ENCODE assay signal across 16 mouse cellular contexts in the genomic region with DNA sequence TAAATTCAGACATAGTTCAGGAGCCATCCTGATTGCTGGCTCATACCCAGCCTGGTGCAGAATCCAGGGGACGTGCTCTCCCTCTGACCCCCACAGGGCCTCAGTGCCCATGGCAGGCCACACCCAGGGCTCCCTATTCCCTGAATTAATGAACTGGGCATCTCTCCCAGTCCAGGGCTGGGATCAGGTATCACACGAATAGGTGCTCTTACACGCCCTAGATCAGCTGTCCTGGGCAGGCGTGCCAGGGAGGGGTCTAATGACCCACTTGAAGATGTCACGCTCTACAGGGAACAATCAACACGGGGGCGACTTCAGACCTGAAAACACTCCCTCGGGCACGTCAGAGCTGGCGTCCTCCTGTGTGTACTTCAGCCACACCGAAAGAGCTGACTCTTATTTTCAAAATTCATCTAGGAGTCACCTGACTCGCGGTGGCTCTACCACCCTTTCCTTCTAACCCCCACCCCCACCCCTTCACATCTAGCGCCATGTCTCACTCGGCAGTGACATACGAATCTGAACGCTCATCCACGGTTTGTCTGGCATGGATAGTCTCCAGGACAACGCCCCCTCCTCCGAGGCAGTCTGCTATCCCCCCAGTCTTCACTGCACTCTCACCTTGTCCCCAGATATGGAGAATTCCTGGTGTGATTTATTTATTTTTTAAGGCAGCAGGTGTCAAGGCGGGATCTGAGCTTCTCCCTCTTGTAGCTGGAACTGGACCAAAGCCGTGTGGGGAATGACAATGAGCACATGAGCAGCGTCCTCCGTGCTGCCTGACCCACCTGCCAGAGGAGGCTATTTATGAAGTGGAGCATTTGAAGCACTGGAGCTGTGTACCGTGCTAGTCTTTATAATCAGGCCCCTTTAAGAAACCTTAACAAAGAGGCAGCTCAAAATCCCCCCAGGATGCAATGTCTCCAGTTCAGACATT.
A peak's percentile ranks its signal among the peaks of the same experiment; 100 is the strongest.
DNase-seq lines count a peak whose midpoint lies in the region; ATAC-seq and TF ChIP-seq lines count a peak whose summit lies in the region.
"Had no signal": no experiment of that assay in that cellular context is flagged by ENCODE, and none has a peak within 500 bp of the region (broad histone marks: within the 10 kb centered on the region; RNA-seq: fewer than 3 reads in every experiment).

No protein-coding gene starts in this region.

- ATAC-seq in heart, embryonic 16.5 days (replicated peaks; ENCODE audit: extremely low read depth, insufficient read depth, low FRiP score) = peak; percentile 49; the same call in 1 of the 2 replicates
- ATAC-seq: forebrain, postnatal 0 days; hindbrain, embryonic 16.5 days; midbrain, embryonic 13.5 days had no signal

- no peaks in the 10 kb centered on the region for H3K27me3 ChIP-seq in heart, embryonic 16.5 days (ENCODE audit: control insufficient read depth, insufficient read depth, low read length)
- H3K27me3 ChIP-seq in heart, adult 2 months (ENCODE audit: control insufficient read depth, insufficient read depth, low read length) = no peaks in the 10 kb centered on the region
- peaks cover 39% of the 10 kb centered on the region for H3K27me3 ChIP-seq in hindbrain, embryonic 10.5 days (ENCODE audit: insufficient read depth, poor library complexity, severe bottlenecking)

- no peak overlapping the region for H3K27ac ChIP-seq in heart, embryonic 16.5 days (ENCODE audit: low read length)
- H3K27ac ChIP-seq in heart, adult 2 months = no peak overlapping the region
- H3K27ac ChIP-seq in hindbrain, embryonic 10.5 days = no peak overlapping the region
- H3K27ac ChIP-seq: embryonic facial prominence, embryonic 13.5 days; heart, embryonic 13.5 days; midbrain, embryonic 13.5 days had no signal

- peak overlapping the region; percentile 38 for H3K4me2 ChIP-seq in heart, embryonic 16.5 days (ENCODE audit: low read depth, low read length)
- H3K4me2 ChIP-seq: embryonic facial prominence, embryonic 13.5 days; heart, embryonic 13.5 days; midbrain, embryonic 13.5 days had no signal

- H3K9me3 ChIP-seq in heart, embryonic 16.5 days (replicated peaks; ENCODE audit: control insufficient read depth, low read length) = no peaks in the 10 kb centered on the region; the same call in 1 of the 2 replicates
- no peaks in the 10 kb centered on the region for H3K9me3 ChIP-seq in hindbrain, embryonic 10.5 days
- H3K9me3 ChIP-seq: embryonic facial prominence, embryonic 13.5 days; heart, embryonic 13.5 days; midbrain, embryonic 13.5 days had no signal

- DNase-seq in cerebellum, postnatal 10 days = peak; percentile 49 to 59
- no peak for DNase-seq in cerebellum, adult 9-10 months
- DNase-seq in heart, adult 2 months = no peak
- DNase-seq in kidney, adult 18-20 months = peak; percentile 17
- DNase-seq in kidney, postnatal 4 days = peak; percentile 32 to 55
- DNase-seq in hindbrain, embryonic 10.5 days (ENCODE audit: low spot score) = no peak
- DNase-seq in layer of hippocampus, adult 18-20 months (ENCODE audit: low spot score in 2 of 2) = no peak
- DNase-seq: cerebellum, postnatal 36 days; forebrain, postnatal 0 days; lung, postnatal 4 days; thymus, postnatal 14 days had no signal

- TF ChIP-seq EP300 in heart, adult 2 months (IDR thresholded peaks at IDR 0.05; ENCODE audit: insufficient read depth, low read depth, low read length) = no peak

- no peaks in the 10 kb centered on the region for H3K79me2 ChIP-seq in heart, adult 2 months (replicated peaks; ENCODE audit: control insufficient read depth, insufficient read depth, low read length)

- no peaks in the 10 kb centered on the region for H3K36me3 ChIP-seq in heart, embryonic 16.5 days (ENCODE audit: control insufficient read depth, insufficient read depth)
- H3K36me3 ChIP-seq in heart, adult 2 months (ENCODE audit: control insufficient read depth, insufficient read depth, low read length) = no peaks in the 10 kb centered on the region
- no peaks in the 10 kb centered on the region for H3K36me3 ChIP-seq in hindbrain, embryonic 10.5 days
- H3K36me3 ChIP-seq: embryonic facial prominence, embryonic 13.5 days; heart, embryonic 13.5 days; midbrain, embryonic 13.5 days had no signal

- no peak for TF ChIP-seq CTCF in heart, adult 2 months (IDR thresholded peaks at IDR 0.05)

- H3K4me3 ChIP-seq in heart, embryonic 16.5 days (ENCODE audit: low read length) = no peak overlapping the region
- no peak overlapping the region for H3K4me3 ChIP-seq in heart, adult 2 months
- H3K4me3 ChIP-seq in hindbrain, embryonic 10.5 days = no peak overlapping the region
- H3K4me3 ChIP-seq: embryonic facial prominence, embryonic 13.5 days; heart, embryonic 13.5 days; midbrain, embryonic 13.5 days had no signal

- no peak for TF ChIP-seq POLR2A in heart, adult 2 months (IDR thresholded peaks at IDR 0.05; ENCODE audit: insufficient read depth, low read depth, low read length)

- intact Hi-C loops in heart, adult 2 months (cut with DNase I) = no loop called here

- 63% methylated on average over 25 of the region's 25 CpGs for WGBS in heart, embryonic 16.5 days
- WGBS in heart, adult 2 months = 71% methylated on average over 25 of the region's 25 CpGs
- 90% methylated on average over 25 of the region's 25 CpGs for WGBS in hindbrain, embryonic 10.5 days

- no peak overlapping the region for H3K9ac ChIP-seq in heart, embryonic 16.5 days (ENCODE audit: low read length)
- no peak overlapping the region for H3K9ac ChIP-seq in heart, adult 2 months (ENCODE audit: low read depth, low read length)
- H3K9ac ChIP-seq: embryonic facial prominence, embryonic 13.5 days; forebrain, postnatal 0 days; heart, embryonic 13.5 days; midbrain, embryonic 13.5 days had no signal

- H3K4me1 ChIP-seq in heart, embryonic 16.5 days (ENCODE audit: control insufficient read depth, insufficient read depth, low read length) = peaks cover 14% of the 10 kb centered on the region
- H3K4me1 ChIP-seq in heart, adult 2 months (ENCODE audit: control insufficient read depth, insufficient read depth, low read length) = no peaks in the 10 kb centered on the region
- no peaks in the 10 kb centered on the region for H3K4me1 ChIP-seq in hindbrain, embryonic 10.5 days (replicated peaks)

Comparison
In these comparisons a context has a peak if more than half of its experiments do, and no peak if none do; other contexts are left out.
1. DNase-seq: peak in cerebellum, postnatal 10 days (2 of 2), kidney, adult 18-20 months (single experiment) and kidney, postnatal 4 days (2 of 2); none in cerebellum, adult 9-10 months (single experiment), heart, adult 2 months (0 of 2), hindbrain, embryonic 10.5 days (single experiment) and layer of hippocampus, adult 18-20 months (0 of 2).